Mouse (Mus musculus): ENCODE measurements around the gene Mpzl3. TPM values are rescaled to one million over a fixed set of nuclear protein-coding genes. Genes with fewer than 3 reads are reported as not detected.
A peak's percentile ranks its signal among the peaks of the same experiment; 100 is the strongest.

The Mpzl3 gene
- total RNA-seq, 2 experiments from 2014 or later = 3.7 to 4.1 TPM

- no peak for DNase-seq (ENCODE audit: low spot score in 2 of 2)
- intact Hi-C loops (cut with DNase I) = no loop called here
Measured at GRCm38 (mm10) chr9:45041131-45041838, 13.7 kb upstream of the Mpzl3 start.

GRCm38 (mm10) chr9:45042056-45042720 is 12.8 kb upstream of the Mpzl3 start:
- no peak for DNase-seq (ENCODE audit: low spot score in 2 of 2)
- intact Hi-C loops (cut with DNase I) = no loop called here

- DNase-seq (ENCODE audit: low spot score in 2 of 2) = no peak
- intact Hi-C loops (cut with DNase I) = no loop called here
Measured at GRCm38 (mm10) chr9:45042947-45043346, 12.0 kb upstream of the Mpzl3 start.

- intact Hi-C loops (cut with DNase I) = no loop called here
- DNase-seq (ENCODE audit: low spot score in 2 of 2) = no peak
Measured at GRCm38 (mm10) chr9:45046973-45047372, 8.0 kb upstream of the Mpzl3 start.

- intact Hi-C loops (cut with DNase I) = no loop called here
- peak; percentile 23 to 30 for DNase-seq (ENCODE audit: low spot score in 2 of 2)
Measured at GRCm38 (mm10) chr9:45048511-45048910, 6.5 kb upstream of the Mpzl3 start.

GRCm38 (mm10) chr9:45049731-45050130 is 5.3 kb upstream of the Mpzl3 start:
- no peak for DNase-seq (ENCODE audit: low spot score in 2 of 2)
- intact Hi-C loops (cut with DNase I) = no loop called here

- DNase-seq (ENCODE audit: low spot score in 2 of 2) = no peak
- intact Hi-C loops (cut with DNase I) = no loop called here
Measured at GRCm38 (mm10) chr9:45050301-45050700, 4.7 kb upstream of the Mpzl3 start.

- intact Hi-C loops (cut with DNase I) = loop anchor here (5.0 kb wide), 2 partner anchors 59 to 91 kb away; partner anchors contain the start of genes Scn2b and Ube4a
- DNase-seq (ENCODE audit: low spot score in 2 of 2) = no peak
Measured at GRCm38 (mm10) chr9:45058304-45058940, 3.4 kb downstream of the Mpzl3 start.

GRCm38 (mm10) chr9:45060151-45060550 is 5.2 kb downstream of the Mpzl3 start:
- no peak for DNase-seq (ENCODE audit: low spot score in 2 of 2)
- intact Hi-C loops (cut with DNase I) = no loop called here

- intact Hi-C loops (cut with DNase I) = no loop called here
- DNase-seq (ENCODE audit: low spot score in 2 of 2) = no peak
Measured at GRCm38 (mm10) chr9:45062677-45063076, 7.7 kb downstream of the Mpzl3 start.

- DNase-seq (ENCODE audit: low spot score in 2 of 2) = no peak
- intact Hi-C loops (cut with DNase I) = no loop called here
Measured at GRCm38 (mm10) chr9:45064421-45064820, 9.4 kb downstream of the Mpzl3 start.

GRCm38 (mm10) chr9:45066735-45067134 is 11.7 kb downstream of the Mpzl3 start:
- intact Hi-C loops (cut with DNase I) = no loop called here
- DNase-seq (ENCODE audit: low spot score in 2 of 2) = no peak

- no peak for DNase-seq (ENCODE audit: low spot score in 2 of 2)
- intact Hi-C loops (cut with DNase I) = no loop called here
Measured at GRCm38 (mm10) chr9:45071800-45072199, 16.8 kb downstream of the Mpzl3 start.

- intact Hi-C loops (cut with DNase I) = no loop called here
- no peak for DNase-seq (ENCODE audit: low spot score in 2 of 2)
Measured at GRCm38 (mm10) chr9:45077859-45078258, 22.9 kb downstream of the Mpzl3 start.

- no peak for DNase-seq (ENCODE audit: low spot score in 2 of 2)
- intact Hi-C loops (cut with DNase I) = no loop called here
Measured at GRCm38 (mm10) chr9:45079011-45079410, 24.0 kb downstream of the Mpzl3 start, which contains the start of gene Jaml. Jaml (plus strand) TSS chr9:45079183.

GRCm38 (mm10) chr9:45083132-45083531 is 28.1 kb downstream of the Mpzl3 start:
- intact Hi-C loops (cut with DNase I) = no loop called here

GRCm38 (mm10) chr9:45084556-45084955 is 29.6 kb downstream of the Mpzl3 start:
- intact Hi-C loops (cut with DNase I) = no loop called here
- DNase-seq (ENCODE audit: low spot score in 2 of 2) = no peak

More at GRCm38 (mm10) chr9:45083132-45083531, 28.1 kb downstream of the Mpzl3 start:
- DNase-seq (ENCODE audit: low spot score in 2 of 2) = no peak

GRCm38 (mm10) chr9:45085741-45086690 is 31.0 kb downstream of the Mpzl3 start:
- no peak for DNase-seq (ENCODE audit: low spot score in 2 of 2)
- intact Hi-C loops (cut with DNase I) = no loop called here

GRCm38 (mm10) chr9:45088040-45088439 is 33.1 kb downstream of the Mpzl3 start:
- intact Hi-C loops (cut with DNase I) = no loop called here
- no peak for DNase-seq (ENCODE audit: low spot score in 2 of 2)

Measured in left cerebral cortex, postnatal 14 days (tissue).